Mouse (Mus musculus) heart, adult 2 months (tissue): ENCODE results near the gene Gnpat.
A peak's percentile ranks its signal among the peaks of the same experiment; 100 is the strongest.

Experiments
- CTCF ChIP-seq: fragments of 200-600 bp; IDR thresholded peaks from 2 replicates; pipeline ENCODE4 v1.8.1; 2022; ENCODE audit warnings: antibody characterized with exemption, mild to moderate bottlenecking, moderate library complexity
- EP300 ChIP-seq: fragments of 200-500 bp; IDR thresholded peaks from 2 replicates; pipeline ENCODE4 v1.6.1; 2011; ENCODE audit warnings: low read depth, low read length, control low read depth; ENCODE audit not compliant: insufficient read depth
- POLR2A ChIP-seq: fragments of 200-500 bp; IDR thresholded peaks from 2 replicates; pipeline ENCODE4 v1.6.1; 2011; ENCODE audit warnings: mild to moderate bottlenecking, low read depth, low read length, control low read depth; ENCODE audit not compliant: insufficient read depth

DNA sequence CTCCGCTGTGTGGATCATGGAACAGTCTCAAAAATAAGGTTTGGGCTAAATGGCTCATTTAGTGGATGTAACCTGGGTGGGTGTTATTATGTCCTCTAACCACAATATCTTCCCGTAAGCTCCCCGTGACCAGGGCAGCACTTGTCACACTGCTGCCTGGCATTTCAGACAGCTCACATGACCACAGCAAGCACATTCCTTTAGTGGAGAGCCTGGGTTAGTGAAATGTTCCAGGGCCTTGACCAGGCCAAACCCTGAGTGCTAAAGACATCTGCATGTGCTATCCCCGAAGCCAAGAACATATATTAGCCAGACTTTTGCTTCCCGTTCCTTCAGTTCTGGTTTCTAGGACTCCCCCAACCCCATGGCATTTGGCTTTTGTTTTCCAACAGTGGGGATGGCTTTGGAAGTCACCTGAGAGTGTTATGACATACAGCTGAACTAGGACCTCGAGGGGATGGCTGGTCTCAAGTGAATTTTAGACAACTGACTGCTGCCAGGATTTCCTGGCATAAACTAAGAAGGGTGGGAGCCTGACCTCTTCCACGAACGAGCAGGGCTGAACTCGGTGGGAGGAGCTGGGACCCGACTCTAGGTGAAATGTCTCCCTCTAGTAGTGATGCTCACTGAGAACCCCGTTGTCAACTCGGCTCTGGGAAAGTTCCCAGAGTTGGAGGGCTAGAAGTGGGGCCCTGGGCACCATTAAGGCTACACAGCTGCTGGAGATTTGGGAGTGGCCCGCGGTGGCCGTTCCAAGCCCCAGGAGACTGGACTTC lies 29.2 kb upstream of the Gnpat start:
- TF ChIP-seq CTCF (no peak), EP300 (peak; percentile 98), POLR2A (0 out of 2 replicates have a peak, but pooled peaks have one; percentile 19)
